Mouse (Mus musculus): ENCODE results near the gene Tenm4. TPM values are rescaled to one million over a fixed set of nuclear protein-coding genes. Genes with fewer than 3 reads are reported as not detected.

Gene Tenm4
- polyA plus RNA-seq, 2 experiments = 0.11 to 0.28 TPM

DNA sequence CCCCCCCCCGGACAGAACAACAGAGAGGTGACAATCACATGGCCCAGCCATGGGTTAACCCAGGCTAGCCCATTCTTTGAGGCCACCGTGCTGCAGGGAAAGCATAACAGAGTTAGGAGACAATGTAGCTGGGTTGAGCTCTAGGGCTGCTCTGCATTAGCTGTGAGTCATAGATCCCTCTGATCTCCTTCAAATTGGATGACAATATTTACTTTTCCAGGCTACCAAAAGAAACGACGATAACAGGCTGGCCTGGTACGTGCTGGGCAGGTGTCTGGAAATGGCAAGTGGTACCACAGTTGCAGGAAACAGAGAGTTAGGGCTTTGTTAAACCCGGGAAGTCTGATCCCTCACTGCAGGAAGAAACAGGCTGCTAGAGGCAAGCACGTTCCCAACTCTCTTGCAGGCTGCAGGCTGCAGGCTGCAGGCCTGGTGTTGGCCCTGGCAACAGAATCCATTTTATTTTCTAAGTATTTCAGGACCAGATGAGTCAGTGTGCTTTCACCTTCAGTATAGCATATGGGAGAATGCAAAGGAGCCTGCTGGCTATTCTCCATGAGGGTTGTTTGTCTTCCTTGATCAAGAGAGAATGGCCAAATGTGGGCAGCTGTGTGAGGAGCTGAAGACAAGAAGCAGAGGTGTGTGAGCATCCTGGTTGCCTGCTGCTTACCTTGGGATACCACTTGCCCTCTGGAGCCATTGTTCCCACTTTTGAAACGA, 353.6 kb downstream of the Tenm4 start:
- H3K9ac ChIP-seq (replicated peaks) = no peak overlapping the region
- H3K36me3 ChIP-seq (replicated peaks; ENCODE audit: control insufficient read depth, insufficient read depth, low read depth) = no peaks in the 10 kb centered on the region
- no peak overlapping the region for H3K4me2 ChIP-seq (ENCODE audit: low read depth)
- WGBS (ENCODE audit: insufficient replicate concordance) = 38% methylated on average over 8 of the region's 8 CpGs
- H3K27ac ChIP-seq = no peak overlapping the region
- no peak overlapping the region for H3K4me3 ChIP-seq (ENCODE audit: insufficient read depth in 1 of 2, low read depth in 2 of 2, low read length in 2 of 2)
- no peak for DNase-seq (ENCODE audit: low read depth in 3 of 3, low spot score in 3 of 3)
- no peak for ATAC-seq (ENCODE audit: insufficient read depth)
- H3K9me3 ChIP-seq (ENCODE audit: control insufficient read depth, low read length) = no peaks in the 10 kb centered on the region
- no peaks in the 10 kb centered on the region for H3K4me1 ChIP-seq (replicated peaks; ENCODE audit: control insufficient read depth in 2 of 2, insufficient read depth in 2 of 2, low read length in 1 of 2)
- no peaks in the 10 kb centered on the region for H3K27me3 ChIP-seq (ENCODE audit: control insufficient read depth, insufficient read depth, low read length)
- TF ChIP-seq CTCF (IDR thresholded peaks at IDR 0.05; ENCODE audit: low read depth) = no peak
- no peak for TF ChIP-seq EP300 (IDR thresholded peaks at IDR 0.05; ENCODE audit: low read depth)

DNA sequence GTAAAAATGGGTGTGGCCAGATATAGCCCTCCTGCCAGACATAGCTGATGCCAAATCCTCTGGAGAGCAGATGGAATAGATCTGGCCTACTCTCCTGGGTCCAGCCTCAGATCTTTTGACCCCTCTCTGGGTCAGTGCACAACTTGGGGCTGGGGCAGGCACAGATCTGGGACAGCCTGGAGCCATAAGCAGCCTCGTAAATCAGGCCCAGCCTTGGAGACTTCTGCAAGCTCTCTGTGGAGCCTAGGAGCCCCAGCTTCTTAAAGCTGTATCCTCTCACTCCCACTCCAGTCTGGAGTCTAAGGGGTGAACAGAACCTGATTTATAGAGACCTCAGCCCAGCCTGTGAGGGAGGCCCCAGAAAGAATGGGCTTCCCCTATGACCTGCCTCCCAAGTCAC, 354.3 kb downstream of the Tenm4 start:
- 53% methylated on average over 1 of the region's 1 CpGs for WGBS (ENCODE audit: insufficient replicate concordance)
- no peak for ATAC-seq (ENCODE audit: insufficient read depth)
- TF ChIP-seq CTCF (IDR thresholded peaks at IDR 0.05; ENCODE audit: low read depth) (no peak), EP300 (IDR thresholded peaks at IDR 0.05; ENCODE audit: low read depth) (no peak)
- no peaks in the 10 kb centered on the region for H3K36me3 ChIP-seq (replicated peaks; ENCODE audit: control insufficient read depth, insufficient read depth, low read depth)
- H3K9me3 ChIP-seq (ENCODE audit: control insufficient read depth, low read length) = no peaks in the 10 kb centered on the region
- no peak overlapping the region for H3K4me2 ChIP-seq (ENCODE audit: low read depth)
- no peak overlapping the region for H3K9ac ChIP-seq (replicated peaks)
- DNase-seq (ENCODE audit: low read depth in 3 of 3, low spot score in 3 of 3) = no peak
- no peak overlapping the region for H3K27ac ChIP-seq
- H3K27me3 ChIP-seq (ENCODE audit: control insufficient read depth, insufficient read depth, low read length) = no peaks in the 10 kb centered on the region
- no peak overlapping the region for H3K4me3 ChIP-seq (ENCODE audit: insufficient read depth in 1 of 2, low read depth in 2 of 2, low read length in 2 of 2)
- no peaks in the 10 kb centered on the region for H3K4me1 ChIP-seq (replicated peaks; ENCODE audit: control insufficient read depth in 2 of 2, insufficient read depth in 2 of 2, low read length in 1 of 2)

DNA sequence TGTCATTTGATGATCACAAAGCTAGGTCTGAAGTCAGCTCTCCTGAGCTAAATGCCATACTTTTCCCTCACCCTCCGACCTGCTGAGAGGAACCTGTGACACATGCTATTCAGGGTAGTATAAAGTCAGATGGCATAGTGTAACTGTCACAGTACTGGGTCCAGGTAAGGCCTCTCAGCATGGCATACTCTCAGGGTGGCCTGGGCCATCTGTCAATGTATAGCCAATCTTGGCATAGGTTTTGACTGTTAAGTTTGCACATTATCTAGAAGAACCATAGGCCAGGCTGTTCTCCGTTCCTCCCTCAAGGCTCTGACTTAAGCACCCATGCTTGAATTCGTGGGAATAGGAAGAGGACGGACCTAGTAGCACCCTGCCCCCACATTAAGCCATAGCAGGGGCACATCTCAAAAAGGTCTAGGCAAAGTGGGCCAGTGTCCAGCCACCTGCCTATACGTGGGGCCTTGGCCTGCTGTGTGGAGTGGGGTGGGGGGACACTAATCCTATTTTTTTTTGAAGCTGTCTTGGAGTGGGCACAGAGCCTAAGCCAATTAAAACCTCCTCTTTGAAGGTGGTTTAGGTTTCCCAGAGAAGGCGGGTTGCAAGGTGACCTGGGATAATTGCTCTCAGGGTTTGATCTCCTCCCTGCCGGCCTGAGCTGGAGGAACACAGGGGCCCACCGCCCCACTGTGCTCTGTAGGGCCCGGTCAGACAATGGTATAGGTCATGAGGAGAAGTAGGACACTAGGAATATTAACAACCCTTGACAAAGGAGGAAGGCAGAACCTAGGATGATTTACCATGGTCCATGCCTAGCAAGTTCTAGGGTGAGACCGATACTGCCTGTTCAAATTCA, 359.8 kb downstream of the Tenm4 start:
- TF ChIP-seq EP300 (IDR thresholded peaks at IDR 0.05; ENCODE audit: low read depth) = no peak
- no peak for TF ChIP-seq CTCF (IDR thresholded peaks at IDR 0.05; ENCODE audit: low read depth)
- no peak for ATAC-seq (ENCODE audit: insufficient read depth)
- Histone ChIP-seq H3K9ac (replicated peaks) (no peak overlapping the region), H3K27ac (no peak overlapping the region), H3K36me3 (replicated peaks; ENCODE audit: control insufficient read depth, insufficient read depth, low read depth) (no peaks in the 10 kb centered on the region), H3K4me3 (ENCODE audit: insufficient read depth in 1 of 2, low read depth in 2 of 2, low read length in 2 of 2) (no peak overlapping the region), H3K4me2 (ENCODE audit: low read depth) (no peak overlapping the region), H3K27me3 (ENCODE audit: control insufficient read depth, insufficient read depth, low read length) (no peaks in the 10 kb centered on the region), H3K9me3 (ENCODE audit: control insufficient read depth, low read length) (no peaks in the 10 kb centered on the region), H3K4me1 (replicated peaks; ENCODE audit: control insufficient read depth in 2 of 2, insufficient read depth in 2 of 2, low read length in 1 of 2) (no peaks in the 10 kb centered on the region)
- DNase-seq (ENCODE audit: low read depth in 3 of 3, low spot score in 3 of 3) = no peak
- WGBS (ENCODE audit: insufficient replicate concordance) = 46% methylated on average over 10 of the region's 10 CpGs

DNA sequence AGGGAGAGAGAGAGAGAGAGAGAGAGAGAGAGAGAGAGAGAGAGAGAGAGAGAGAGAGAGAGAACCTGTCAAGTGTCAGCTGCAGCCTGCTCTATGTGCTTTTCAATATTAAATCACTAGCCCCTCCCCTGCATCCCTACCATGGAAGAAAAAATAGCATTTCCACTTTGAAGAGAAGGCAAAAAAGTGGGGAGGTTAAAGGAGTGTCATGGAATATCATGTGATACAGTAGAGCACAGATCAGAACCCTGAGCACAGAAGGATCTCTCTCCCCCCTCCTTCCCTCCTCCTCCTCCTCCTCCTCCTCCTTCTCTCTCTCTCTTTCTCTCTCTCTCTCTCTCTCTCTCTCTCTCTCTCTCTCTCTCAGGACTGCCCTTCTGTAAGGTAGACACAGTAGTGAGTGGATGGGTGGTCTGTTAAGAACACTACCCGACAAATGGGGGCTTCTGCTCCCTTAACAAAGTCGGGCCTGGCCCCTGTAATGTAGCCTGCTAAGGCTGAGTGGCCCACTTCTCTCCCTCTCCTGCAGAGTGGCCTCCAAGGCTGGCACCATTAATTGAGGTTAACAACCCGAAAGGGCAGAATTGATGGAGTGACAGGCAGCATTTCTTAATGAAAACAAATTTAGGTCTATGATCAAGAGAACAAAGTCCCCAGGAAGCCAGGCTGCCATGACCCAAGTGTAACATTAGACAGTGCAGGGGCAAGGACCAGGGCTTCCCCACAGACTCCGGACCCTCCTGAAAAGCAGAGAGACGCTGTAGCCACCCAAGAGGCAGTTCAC, 361.1 kb downstream of the Tenm4 start:
- DNase-seq (ENCODE audit: low read depth in 3 of 3, low spot score in 3 of 3) = no peak

More for the DNA sequence above, 361.1 kb downstream of the Tenm4 start:
- no peaks in the 10 kb centered on the region for H3K27me3 ChIP-seq (ENCODE audit: control insufficient read depth, insufficient read depth, low read length)
- H3K9ac ChIP-seq (replicated peaks) = no peak overlapping the region
- no peak for ATAC-seq (ENCODE audit: insufficient read depth)
- no peak overlapping the region for H3K27ac ChIP-seq
- H3K36me3 ChIP-seq (replicated peaks; ENCODE audit: control insufficient read depth, insufficient read depth, low read depth) = no peaks in the 10 kb centered on the region
- no peak overlapping the region for H3K4me2 ChIP-seq (ENCODE audit: low read depth)
- TF ChIP-seq EP300 (IDR thresholded peaks at IDR 0.05; ENCODE audit: low read depth) = no peak
- no peaks in the 10 kb centered on the region for H3K4me1 ChIP-seq (replicated peaks; ENCODE audit: control insufficient read depth in 2 of 2, insufficient read depth in 2 of 2, low read length in 1 of 2)
- no peak overlapping the region for H3K4me3 ChIP-seq (ENCODE audit: insufficient read depth in 1 of 2, low read depth in 2 of 2, low read length in 2 of 2)
- H3K9me3 ChIP-seq (ENCODE audit: control insufficient read depth, low read length) = no peaks in the 10 kb centered on the region
- WGBS (ENCODE audit: insufficient replicate concordance) = 45% methylated on average over 5 of the region's 5 CpGs

Data from liver, embryonic 14.5 days (tissue).